Mouse (Mus musculus): Measurements from ENCODE around the gene Bckdha.

Gene Bckdha

DNA sequence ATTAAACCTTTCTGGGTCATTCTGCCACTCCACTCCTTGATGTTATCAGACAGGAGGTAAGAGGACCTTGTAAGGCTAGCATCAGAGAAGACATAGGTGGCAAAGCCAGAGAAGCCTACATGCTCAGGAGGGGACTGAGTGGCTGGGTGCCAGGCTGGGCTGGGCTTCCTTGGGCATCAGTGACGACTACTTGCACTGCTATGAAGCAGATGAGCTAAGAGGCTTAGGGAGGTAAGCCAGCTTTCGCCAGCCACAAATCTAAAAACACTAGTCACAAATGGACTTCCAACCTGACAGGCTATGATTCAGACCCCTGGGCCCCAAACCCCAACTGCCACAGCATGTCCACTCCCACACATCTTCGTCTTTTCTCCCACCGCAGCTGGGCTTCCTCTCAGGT, 14.2 kb downstream of the Bckdha start:
- no peak for DNase-seq (ENCODE audit: low spot score)

DNA sequence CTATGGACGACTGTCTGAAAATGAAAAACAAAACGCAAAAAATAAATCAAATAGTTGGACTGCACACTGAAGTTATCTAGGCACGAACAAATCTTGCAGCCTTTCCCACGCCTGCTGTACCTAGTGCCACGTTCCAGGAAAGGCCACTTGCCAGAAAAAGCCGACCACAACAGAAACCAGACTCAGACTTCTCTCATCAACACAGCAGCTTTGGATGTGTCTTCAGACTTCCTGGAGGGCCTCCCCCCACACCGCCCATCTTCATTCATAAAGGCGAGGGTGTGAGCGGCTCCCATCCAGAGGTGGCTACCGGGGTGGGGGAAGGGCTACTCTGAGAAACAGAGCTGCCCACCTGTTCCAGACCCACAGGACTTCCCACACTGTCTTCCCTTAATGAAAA, 14.6 kb downstream of the Bckdha start:
- no peak for DNase-seq (ENCODE audit: low spot score)

DNA sequence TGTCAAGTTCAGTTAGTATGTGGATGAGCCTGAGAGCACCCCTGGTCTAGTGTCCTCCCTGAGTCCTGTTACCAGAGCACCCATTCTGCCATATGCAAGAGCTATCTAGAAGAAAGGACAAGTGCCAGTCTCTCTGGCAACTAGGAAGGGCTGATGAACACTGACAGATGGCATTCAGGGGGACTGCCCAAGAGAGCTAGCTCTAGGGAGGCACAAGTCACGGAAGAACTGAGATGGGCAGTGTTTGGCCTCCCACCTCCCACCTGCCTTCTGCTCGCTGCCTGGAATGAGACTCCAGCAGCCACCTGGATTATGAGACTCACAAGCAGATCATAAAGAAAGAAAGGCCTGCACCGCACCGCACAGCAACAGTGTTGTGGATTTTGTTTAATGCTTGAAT, 19.0 kb downstream of the Bckdha start:
- no peak for DNase-seq (ENCODE audit: low spot score)

DNA sequence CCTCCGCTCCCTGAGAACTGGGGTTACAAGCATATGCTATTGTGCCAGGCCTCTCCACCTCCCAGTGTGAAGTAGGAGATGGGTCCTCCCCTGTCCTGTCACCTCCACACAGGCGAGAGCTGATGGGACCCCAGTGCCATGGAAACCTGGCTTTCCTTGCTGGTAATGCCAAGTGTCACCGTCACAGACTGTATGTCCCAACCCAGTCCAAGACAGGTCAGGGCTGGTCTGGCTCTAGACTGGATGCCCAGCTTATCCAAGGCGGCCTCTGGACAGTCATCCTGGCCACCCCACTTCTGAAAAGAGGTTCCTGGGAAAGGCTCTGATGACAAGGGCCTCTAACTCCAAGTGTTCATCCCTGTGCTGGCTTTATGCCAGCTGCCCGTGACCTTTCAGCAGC, 21.7 kb downstream of the Bckdha start:
- DNase-seq (ENCODE audit: low spot score): no peak

DNA sequence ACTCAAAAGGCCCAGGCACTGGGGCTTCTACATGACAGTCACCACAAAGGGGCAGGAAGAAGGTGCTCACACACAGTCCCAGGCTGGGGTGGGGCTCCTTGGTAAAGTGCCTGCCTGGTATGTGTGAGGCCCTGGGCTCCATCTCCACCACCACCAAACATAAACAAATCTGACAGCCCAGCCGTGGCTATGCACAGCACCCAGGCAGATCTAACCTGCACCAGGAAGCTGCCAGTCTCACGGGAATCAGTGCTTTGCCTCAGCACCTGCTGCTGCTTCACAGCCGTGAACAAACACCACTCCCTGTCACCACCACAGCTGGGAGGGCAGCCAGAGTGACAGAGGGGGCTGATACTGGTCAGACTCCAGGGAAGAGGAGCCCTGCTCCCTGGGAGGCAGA, 22.4 kb downstream of the Bckdha start:
- no peak for DNase-seq (ENCODE audit: low spot score)

DNA sequence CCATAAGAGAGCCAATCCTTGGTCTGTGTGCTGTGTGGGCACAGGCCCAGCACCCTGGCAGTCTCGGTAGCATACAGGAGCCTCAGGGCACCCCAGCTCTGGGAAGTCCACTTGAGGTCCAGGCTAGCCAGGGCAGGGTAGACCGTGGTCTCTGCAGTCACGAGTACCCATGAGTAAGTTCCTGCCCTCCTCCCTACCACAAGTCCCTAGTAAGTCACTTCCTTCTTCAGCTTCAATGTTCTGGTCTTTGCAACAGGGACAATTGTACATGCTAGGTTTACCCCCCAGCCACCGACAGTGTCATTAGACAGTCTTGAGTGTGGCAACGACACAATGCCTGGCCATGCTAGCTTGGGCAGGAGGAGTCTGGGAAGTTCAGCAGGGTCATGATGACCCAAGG, 26.1 kb downstream of the Bckdha start:
- no peak for DNase-seq (ENCODE audit: low spot score)

DNA sequence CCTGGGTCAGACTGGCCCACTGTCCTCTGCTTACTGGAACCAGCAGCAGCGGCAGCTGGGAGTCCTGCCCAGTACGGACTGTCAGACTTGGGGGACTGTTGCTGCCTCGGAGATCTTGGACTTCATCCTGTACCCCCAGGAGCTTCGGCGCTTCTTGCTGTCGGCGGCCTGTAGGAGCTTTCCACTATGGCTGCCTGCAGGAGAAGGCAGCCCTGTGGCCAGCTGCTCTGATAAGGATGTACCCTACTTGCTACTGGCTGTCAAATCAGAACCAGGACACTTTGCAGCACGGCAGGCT, 30.5 kb downstream of the Bckdha start:
- no peak for DNase-seq (ENCODE audit: low spot score)

DNA sequence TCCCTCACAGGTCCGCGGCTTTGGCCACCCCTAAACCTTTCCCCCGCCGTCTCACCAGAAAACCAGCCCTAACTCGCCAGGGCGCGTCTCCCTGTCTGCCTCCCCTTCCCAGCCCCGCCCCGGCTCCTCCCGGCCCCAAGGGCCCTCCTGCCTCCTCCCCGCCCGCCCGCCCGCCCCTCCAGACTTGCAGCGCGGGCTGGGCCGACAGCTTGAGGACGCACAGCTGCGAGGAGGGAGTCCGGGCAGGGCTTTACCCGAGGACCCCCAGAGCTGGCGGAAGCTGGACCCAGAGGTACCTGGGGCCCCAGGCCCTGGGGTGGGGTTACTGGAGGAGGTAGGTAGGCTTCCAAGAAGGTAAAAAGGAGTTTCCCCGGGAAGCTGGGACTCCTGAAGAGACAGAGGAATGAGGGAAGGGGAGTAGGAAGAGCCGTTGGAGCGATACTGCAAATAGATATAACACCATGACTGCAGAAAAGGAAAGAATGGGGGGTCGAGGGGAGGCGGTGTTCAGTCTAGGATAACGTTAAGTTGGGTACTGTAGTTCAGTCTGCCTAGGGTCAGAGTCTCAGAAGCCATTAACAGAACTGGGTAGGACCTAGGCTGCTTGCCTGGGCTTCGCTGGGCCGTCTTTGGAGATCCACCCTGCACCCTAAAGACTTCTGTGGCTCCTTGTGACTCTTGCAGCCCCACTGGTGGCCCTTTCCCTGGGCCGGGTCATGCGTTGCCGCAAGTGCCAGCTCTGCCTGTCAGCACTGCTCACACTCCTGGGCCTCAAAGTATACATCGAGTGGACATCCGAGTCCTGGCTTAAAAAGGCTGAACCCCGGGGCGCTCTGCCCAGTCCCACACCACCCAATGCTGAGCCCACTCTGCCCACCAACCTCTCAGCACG, 31.1 kb downstream of the Bckdha start:
- DNase-seq (ENCODE audit: low spot score): peak; percentile 46

DNA sequence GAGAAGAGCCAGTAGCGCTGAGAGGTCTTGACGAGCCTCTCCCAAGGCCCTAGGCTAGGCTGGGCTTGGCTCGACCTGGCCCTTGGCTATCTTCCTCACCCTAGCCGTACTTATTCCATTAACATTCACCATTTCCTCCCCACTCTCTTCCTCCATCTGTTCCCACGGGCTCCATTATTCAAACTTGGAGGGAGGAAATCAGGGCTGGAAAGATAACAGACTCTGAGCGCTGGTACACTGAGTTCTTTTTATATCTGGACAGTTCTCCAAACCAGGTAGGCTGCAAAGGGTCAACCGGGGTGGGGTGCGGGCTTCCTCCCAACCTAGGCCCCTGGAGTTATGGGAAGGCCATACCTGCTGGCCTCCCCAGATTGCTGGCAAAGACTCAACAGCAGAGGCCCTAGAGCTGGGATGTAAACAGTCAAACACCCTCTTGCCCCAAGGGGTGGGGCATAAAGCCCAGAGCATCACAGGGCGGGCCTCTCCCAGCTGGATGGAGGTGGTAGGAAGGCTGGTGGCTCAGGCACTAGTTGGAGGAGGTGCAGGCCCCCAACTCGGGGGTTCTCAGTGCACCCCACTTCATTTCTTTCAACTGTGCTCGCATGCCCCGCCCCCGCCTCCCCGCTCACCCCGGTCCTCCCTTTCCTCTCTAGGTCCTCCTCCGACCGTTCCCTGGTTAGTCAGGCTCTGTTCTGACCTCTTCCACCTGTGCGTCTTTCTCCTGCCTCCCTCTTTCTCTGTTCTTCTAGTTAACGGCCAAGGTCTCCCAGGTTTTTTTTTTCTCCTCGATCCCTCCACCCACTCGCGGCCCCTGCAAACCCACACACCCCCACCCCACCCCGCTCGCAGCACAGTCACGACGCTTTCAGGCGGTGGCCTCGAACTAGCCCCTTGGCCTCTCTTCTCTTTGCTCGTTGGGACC, 32.0 kb downstream of the Bckdha start, which contains the start of gene B3gnt8:
Gene B3gnt8 (plus strand): TSS at position 146 of the 922 bp plus-strand sequence.
- no peak for DNase-seq (ENCODE audit: low spot score)

DNA sequence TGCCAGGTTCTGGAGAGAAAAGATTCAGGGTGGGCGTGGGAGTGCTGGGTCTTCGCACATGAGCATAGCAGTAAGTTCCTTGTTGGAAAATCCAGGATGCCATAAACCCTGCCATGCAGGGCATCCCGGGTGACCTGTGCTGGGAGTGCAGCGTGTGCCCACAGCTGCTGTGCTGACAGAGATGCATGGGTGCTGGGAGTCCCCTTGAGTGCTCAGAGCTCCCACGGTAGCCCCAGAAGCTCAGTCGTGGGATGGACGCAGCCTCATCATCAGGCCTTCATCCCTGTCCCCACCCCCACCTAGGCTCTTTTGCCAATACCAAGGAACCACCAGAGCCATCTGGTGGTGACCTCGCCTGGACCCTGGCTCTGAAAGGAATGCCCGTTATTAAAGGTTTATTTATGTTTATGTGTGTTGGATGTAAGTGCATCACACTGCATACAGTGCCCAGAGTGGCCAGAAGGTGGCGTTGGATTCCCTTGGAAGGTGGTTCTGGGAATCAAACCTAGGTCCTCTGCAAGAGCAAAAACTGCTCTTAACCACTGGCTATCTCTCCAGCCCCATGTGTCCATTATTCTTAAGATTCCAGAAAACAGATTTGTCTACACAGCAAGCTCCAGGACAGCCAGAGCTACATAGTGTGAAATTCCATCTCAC, 33.1 kb downstream of the Bckdha start:
- no peak for DNase-seq (ENCODE audit: low spot score)

DNA sequence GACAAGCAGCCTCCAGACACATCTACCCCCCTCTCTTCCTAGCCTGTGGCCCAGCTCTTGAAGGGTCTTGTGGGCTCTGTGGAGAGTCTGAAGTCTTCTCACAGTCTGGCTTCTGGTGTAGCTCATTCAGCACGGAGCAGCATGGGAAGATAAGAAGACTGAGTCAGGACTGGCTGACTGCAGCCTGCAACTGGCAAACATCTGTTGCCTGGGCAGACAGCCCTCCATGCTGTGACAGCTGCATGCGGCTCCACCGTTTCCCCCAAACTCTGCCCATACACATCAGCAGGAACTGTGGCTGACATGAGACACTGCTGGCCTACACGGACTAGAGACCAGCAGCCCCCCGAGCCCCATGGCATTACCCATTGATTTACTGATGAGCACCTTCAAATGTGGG, 33.9 kb downstream of the Bckdha start:
- no peak for DNase-seq (ENCODE audit: low spot score)

DNA sequence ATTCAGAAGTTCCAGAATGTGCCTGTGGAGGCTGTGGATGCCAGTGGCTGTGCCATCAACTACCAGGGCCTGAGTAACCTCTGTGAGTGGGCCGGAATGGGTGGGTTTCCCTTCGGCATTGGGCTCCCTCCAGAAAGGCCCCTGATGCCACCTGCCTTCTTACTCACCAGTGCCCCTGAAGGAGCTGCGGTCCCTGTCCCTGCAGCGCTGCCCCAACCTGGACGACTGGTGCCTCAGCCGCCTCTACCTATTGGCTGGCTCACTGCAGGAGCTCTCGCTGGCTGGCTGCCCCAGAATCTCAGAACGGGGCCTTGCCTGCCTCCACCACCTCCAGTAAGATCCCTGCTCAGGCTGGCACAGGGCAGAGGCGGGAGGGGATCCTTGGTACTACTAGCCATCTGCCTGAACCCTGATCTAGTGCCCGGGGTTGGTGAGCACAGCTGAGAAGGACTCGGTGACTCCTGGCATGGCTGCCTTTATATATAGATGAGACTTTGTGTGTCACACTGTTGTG, 34.9 kb downstream of the Bckdha start:
- no peak for DNase-seq (ENCODE audit: low spot score)

DNA sequence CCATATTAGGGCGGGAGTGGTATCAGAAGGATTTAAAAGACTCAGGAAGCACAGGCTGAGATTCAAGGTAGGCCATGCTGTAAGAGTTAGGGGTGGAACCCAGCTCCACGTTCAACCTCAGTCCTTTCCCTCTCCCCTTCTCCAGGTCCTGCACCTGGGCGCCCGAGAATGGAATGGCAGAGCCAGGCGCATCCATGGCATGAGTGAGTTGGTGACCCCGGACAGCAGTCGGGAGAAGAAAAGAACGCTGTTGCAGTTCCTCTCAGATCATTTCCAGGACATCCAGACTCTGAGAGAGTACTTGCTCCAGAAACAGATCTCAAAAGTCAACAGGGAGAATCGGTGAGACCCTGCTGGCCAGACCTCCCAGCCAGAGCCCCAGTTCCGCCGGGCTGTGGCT, 38.0 kb downstream of the Bckdha start:
- DNase-seq (ENCODE audit: low spot score): no peak

DNA sequence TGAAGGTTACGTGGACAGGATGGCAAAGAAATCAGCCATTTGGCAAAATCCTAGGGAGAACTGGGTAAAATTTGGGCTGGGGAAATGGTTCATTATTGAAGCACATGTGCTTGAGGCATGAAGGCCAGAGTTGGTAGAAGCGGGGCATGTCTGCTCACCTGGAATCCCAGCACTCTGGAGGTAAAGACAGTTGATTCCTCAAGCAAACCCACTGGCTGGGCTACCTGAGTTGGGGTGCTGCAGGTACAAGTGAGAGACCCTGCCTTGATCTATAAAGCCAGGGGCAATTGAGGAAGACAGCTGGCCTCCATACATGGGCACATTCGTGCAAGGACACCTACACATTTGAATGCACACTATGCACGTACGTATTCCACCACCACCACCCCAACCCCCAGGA, 38.7 kb downstream of the Bckdha start:
- DNase-seq (ENCODE audit: low spot score): no peak

DNA sequence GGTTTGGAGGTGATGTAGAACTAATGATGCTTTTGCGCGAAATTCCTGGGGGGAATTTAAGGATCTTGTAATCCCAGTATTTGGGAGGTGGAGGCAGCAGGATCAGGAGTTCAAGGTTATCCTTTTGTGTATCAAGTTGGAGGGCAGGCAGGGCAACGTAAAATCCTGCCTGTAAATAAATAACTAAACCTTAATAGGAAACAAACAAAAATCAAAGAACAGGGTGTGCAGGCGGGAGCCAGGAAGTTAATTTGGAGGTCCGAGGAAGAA, 39.1 kb downstream of the Bckdha start:
- no peak for DNase-seq (ENCODE audit: low spot score)

DNA sequence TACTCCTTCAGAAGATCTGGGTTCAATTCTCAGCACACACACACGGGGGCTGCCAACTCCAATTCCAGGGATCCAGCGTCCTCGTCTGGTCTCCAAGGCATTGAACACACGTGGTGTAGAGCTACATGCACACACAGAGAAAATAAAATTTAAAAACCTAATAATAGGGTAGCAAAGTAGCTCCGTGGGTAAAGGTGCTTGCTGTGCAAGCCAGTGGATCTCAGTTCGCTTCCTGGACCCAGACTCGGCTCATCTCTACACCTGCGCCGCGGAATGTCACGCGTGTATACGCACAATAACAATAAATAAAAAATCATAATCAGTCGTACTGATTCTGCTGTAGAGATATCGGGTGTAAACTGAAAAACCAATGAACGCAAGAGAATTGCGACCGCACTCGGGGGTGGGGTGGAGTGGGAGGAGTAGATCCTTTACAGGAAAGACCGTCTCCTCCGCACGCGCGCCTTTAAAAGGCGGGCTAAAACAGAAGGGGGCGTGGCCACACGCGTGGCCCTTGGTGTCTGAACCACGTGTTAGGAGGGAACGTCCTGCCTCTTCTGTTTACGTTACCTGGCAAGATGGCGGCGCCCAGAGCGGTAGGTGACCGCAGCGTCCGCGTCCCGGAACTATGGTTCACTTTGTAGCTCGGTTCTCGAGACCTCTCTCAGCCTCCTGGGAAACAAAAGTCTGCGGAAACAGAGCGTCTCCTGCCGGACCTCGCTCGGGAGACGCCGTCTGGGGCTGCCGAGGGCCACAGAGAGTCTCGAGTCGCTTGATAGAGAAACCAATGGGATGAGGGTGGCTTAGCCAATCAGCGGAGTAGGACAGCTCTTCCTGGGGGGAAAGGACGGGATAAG, 39.7 kb downstream of the Bckdha start, which contains the start of gene Dmac2:
Gene Dmac2 (plus strand): TSS at position 550 of the 857 bp plus-strand sequence.
- peak; percentile 71 for DNase-seq (ENCODE audit: low spot score)

DNA sequence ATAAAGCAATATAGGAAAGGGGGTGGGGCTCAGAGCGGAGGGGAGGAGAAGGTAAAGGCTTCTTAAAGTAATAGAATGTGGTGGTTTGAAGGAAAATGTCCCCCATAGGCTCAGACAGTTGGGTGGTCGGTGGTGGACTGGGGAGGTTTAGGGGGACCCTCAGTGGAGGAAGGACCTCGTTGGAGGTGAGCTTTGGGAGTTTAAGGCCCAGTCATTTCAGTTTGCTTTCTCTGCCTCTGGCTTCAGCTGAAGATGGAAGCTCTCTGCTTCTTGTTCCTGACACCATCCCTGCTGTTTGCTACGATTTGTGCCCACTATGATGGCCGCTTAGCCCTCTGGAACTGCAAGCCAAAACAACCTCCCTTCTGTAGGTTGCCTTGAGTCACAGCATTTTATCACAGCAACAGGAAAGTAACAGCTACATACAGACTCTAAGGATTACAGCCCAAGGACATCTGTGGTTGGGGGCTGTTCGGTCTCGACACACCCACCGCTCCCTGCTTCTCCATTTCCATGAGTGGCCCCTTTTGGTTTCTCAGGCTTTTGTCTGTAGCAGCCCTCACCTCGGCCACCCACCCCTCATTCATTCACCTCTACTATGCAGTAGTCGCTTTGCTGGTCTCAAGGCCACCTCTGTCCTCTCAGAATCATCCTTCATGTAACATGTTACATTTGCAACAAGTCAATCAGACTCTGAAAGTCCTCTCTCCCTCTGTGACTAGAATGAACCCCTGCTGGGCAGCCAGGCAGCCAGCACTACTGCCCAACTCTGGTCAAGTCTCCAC, 41.2 kb downstream of the Bckdha start:
- DNase-seq (ENCODE audit: low spot score): no peak

DNA sequence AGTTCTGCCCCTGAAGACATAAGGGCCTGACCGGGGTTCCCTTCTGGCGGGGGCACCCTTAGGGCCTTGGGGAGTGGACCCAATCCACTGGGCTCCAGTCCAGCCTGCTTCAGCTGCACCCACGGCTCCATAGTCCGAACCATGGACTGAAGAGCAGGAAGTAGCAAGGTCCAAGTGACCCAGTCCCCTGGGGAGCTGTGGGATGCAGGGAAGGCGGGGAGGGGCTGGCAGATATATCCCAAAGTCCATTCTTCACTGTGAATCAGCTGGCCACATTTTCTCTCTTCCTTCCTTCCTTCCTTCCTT, 43.1 kb downstream of the Bckdha start, which contains the start of gene Erich4:
Gene Erich4 (minus strand): TSS at position 187 of the 306 bp plus-strand sequence.
- no peak for DNase-seq (ENCODE audit: low spot score)

DNA sequence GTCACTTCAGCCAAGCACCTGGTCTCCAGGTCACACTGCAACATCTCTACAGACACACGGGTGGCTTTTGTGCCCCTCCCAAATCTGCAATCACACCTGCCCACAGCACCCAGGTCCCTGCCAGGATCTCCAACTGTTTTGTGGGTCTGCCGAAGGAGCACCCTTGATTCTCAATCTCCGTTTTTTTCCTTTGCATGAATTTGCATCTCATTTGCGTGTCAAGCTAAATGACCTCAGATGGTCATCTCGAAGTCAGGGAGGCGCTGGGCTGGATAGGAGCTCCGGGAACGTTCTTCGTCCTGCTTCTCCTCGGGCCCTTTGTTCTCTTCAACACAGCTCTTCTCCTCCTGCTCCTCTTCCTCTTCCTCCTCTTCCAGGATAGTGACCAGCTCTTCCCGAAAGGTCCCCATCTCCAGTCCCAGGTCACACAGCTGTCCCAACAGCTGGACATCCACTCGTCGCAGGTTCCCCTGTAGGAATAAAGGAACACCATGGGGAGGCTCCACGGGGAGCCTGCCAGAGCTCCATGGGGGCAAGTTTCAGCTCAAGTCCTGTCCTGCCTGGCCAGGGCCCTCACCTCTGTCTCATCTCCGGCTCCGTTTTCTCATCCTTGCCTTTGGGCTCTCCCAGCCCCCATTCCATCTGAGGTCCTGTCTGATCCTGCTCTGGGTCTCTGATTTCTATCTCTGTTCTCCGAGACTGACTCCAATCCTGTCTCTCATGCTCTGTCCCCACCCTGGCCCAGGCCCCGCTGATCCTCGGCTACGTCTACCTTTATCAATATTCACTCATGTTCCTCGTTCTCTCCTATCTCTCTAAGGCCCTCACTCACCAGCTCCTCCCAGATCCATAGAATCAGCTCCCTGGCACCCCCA, 43.7 kb downstream of the Bckdha start:
- no peak for DNase-seq (ENCODE audit: low spot score)

DNA sequence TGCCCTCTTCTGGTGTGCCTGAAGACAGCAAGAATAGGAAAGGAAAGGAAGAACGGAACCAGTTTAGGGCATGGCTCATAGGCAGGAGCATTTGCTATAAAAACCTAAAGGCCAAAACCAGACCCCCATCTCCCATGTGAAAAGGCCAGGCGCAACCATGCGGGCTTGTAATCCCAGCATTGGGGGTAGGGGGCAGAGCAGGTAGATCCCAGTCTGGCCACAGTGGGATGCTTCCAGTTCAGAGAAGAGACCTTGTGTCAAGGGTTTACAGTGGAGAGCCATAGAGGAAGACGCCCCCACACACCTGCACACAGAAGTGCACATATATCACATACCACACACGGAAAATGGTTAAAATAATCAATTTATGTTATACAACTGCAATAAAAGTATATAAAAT, 44.7 kb downstream of the Bckdha start:
- no peak for DNase-seq (ENCODE audit: low spot score)
